Mouse (Mus musculus): ENCODE measurements around the gene Olig2. TPM values are rescaled to one million over a fixed set of nuclear protein-coding genes. Genes with fewer than 3 reads are reported as not detected.

Gene Olig2
- polyA plus RNA-seq, 1 experiment from 2014 or later: not detected

GRCm38 (mm10) chr16:91258956-91259355, 33.7 kb downstream of the Olig2 start:
- ATAC-seq (ENCODE audit: low read depth) (no peak), DNase-seq (no peak)
- H3K27me3 ChIP-seq: peaks cover 81% of the 10 kb centered on the region

GRCm38 (mm10) chr16:91260861-91261260, 35.6 kb downstream of the Olig2 start:
- H3K4me3 ChIP-seq (replicated peaks): no peak overlapping the region
- H3K36me3 ChIP-seq: no peaks in the 10 kb centered on the region
- H3K4me1 ChIP-seq (replicated peaks): no peaks in the 10 kb centered on the region
- no peak overlapping the region for H3K9ac ChIP-seq
- H3K27ac ChIP-seq: no peak overlapping the region
- H3K27me3 ChIP-seq: peaks cover 88% of the 10 kb centered on the region
- ATAC-seq (ENCODE audit: low read depth) (no peak), DNase-seq (no peak)
- no peaks in the 10 kb centered on the region for H3K9me3 ChIP-seq (replicated peaks)
- 64% methylated on average over 3 of the region's 3 CpGs for WGBS (ENCODE audit: insufficient replicate concordance)
- no peak overlapping the region for H3K4me2 ChIP-seq

More at GRCm38 (mm10) chr16:91258956-91259355, 33.7 kb downstream of the Olig2 start:
- Histone ChIP-seq H3K36me3 (no peaks in the 10 kb centered on the region), H3K9me3 (replicated peaks) (no peaks in the 10 kb centered on the region), H3K4me3 (replicated peaks) (no peak overlapping the region), H3K4me2 (no peak overlapping the region), H3K9ac (no peak overlapping the region), H3K27ac (no peak overlapping the region), H3K4me1 (replicated peaks) (no peaks in the 10 kb centered on the region)
- 29% methylated on average over 3 of the region's 3 CpGs for WGBS (ENCODE audit: insufficient replicate concordance)

- no peaks in the 10 kb centered on the region for H3K4me1 ChIP-seq (replicated peaks)
- no peak overlapping the region for H3K9ac ChIP-seq
- no peaks in the 10 kb centered on the region for H3K36me3 ChIP-seq
- no peaks in the 10 kb centered on the region for H3K9me3 ChIP-seq (replicated peaks)
- no peak overlapping the region for H3K4me3 ChIP-seq (replicated peaks)
- peaks cover 88% of the 10 kb centered on the region for H3K27me3 ChIP-seq
- DNase-seq (no peak), ATAC-seq (ENCODE audit: low read depth) (no peak)
- no peak overlapping the region for H3K4me2 ChIP-seq
- H3K27ac ChIP-seq: no peak overlapping the region
- WGBS (ENCODE audit: insufficient replicate concordance): 28% methylated on average over 12 of the region's 12 CpGs
Measured at GRCm38 (mm10) chr16:91262467-91263220, 37.4 kb downstream of the Olig2 start.

GRCm38 (mm10) chr16:91265972-91266371, 40.7 kb downstream of the Olig2 start:
- WGBS (ENCODE audit: insufficient replicate concordance): 64% methylated on average over 6 of the region's 6 CpGs
- no peak overlapping the region for H3K9ac ChIP-seq
- no peaks in the 10 kb centered on the region for H3K9me3 ChIP-seq (replicated peaks)
- H3K4me1 ChIP-seq (replicated peaks): peaks cover 14% of the 10 kb centered on the region
- no peak overlapping the region for H3K4me3 ChIP-seq (replicated peaks)
- H3K27me3 ChIP-seq: peaks cover 90% of the 10 kb centered on the region
- ATAC-seq (ENCODE audit: low read depth) (no peak), DNase-seq (no peak)
- no peaks in the 10 kb centered on the region for H3K36me3 ChIP-seq
- H3K4me2 ChIP-seq: no peak overlapping the region
- no peak overlapping the region for H3K27ac ChIP-seq

GRCm38 (mm10) chr16:91268724-91269452, 43.6 kb downstream of the Olig2 start:
- Histone ChIP-seq H3K27ac (no peak overlapping the region), H3K36me3 (no peaks in the 10 kb centered on the region), H3K4me2 (peak overlapping the region; percentile 52), H3K27me3 (peaks cover 91% of the 10 kb centered on the region), H3K4me1 (replicated peaks) (peaks cover 14% of the 10 kb centered on the region), H3K4me3 (replicated peaks) (no peak overlapping the region), H3K9ac (no peak overlapping the region), H3K9me3 (replicated peaks) (no peaks in the 10 kb centered on the region)
- WGBS (ENCODE audit: insufficient replicate concordance): 14% methylated on average over 13 of the region's 13 CpGs
- ATAC-seq (ENCODE audit: low read depth): no peak
- DNase-seq: no peak

GRCm38 (mm10) chr16:91269468-91270211, 44.4 kb downstream of the Olig2 start, which contains the start of gene Olig1:
Gene Olig1 (plus strand): TSS chr16:91269772.
- DNase-seq: peak; percentile 17

GRCm38 (mm10) chr16:91270212-91270971, 45.1 kb downstream of the Olig2 start:
- Histone ChIP-seq H3K4me2 (peak overlapping the region; percentile 52), H3K36me3 (no peaks in the 10 kb centered on the region), H3K27ac (no peak overlapping the region), H3K4me1 (replicated peaks) (peaks cover 14% of the 10 kb centered on the region), H3K4me3 (replicated peaks) (peak overlapping the region; percentile 34), H3K9ac (no peak overlapping the region), H3K27me3 (peaks cover 99% of the 10 kb centered on the region), H3K9me3 (replicated peaks) (no peaks in the 10 kb centered on the region)
- WGBS (ENCODE audit: insufficient replicate concordance): 1% methylated on average over 63 of the region's 63 CpGs
- DNase-seq: no peak
- ATAC-seq (ENCODE audit: low read depth): no peak

More at GRCm38 (mm10) chr16:91269468-91270211, 44.4 kb downstream of the Olig2 start, which contains the start of gene Olig1:
- no peaks in the 10 kb centered on the region for H3K36me3 ChIP-seq
- no peak within 1 kb of the TSS for H3K27ac ChIP-seq
- H3K4me1 ChIP-seq (replicated peaks): peaks cover 14% of the 10 kb centered on the region
- 1% methylated on average over 64 of the region's 64 CpGs for whole genome bisulfite sequencing (ENCODE audit: insufficient replicate concordance)
- H3K9me3 ChIP-seq (replicated peaks): no peaks in the 10 kb centered on the region
- peak within 1 kb of the TSS; percentile 52 for H3K4me2 ChIP-seq
- peaks cover 95% of the 10 kb centered on the region for H3K27me3 ChIP-seq
- peak within 1 kb of the TSS; percentile 34 for H3K4me3 ChIP-seq (replicated peaks)
- no peak within 1 kb of the TSS for H3K9ac ChIP-seq
- peak; percentile 53; the same call in 1 of the 2 replicates for ATAC-seq (ENCODE audit: low read depth)

GRCm38 (mm10) chr16:91270982-91271549, 45.8 kb downstream of the Olig2 start:
- WGBS (ENCODE audit: insufficient replicate concordance): 3% methylated on average over 29 of the region's 29 CpGs
- no peak for DNase-seq
- Histone ChIP-seq H3K36me3 (no peaks in the 10 kb centered on the region), H3K9me3 (replicated peaks) (no peaks in the 10 kb centered on the region), H3K4me3 (replicated peaks) (0 out of 2 replicates have a peak overlapping the region, but pooled peaks have one; percentile 34), H3K4me1 (replicated peaks) (peaks cover 14% of the 10 kb centered on the region), H3K27me3 (peaks cover 97% of the 10 kb centered on the region), H3K4me2 (no peak overlapping the region), H3K9ac (no peak overlapping the region), H3K27ac (no peak overlapping the region)
- ATAC-seq (ENCODE audit: low read depth): no peak

GRCm38 (mm10) chr16:91271634-91272033, 46.4 kb downstream of the Olig2 start:
- no peaks in the 10 kb centered on the region for H3K9me3 ChIP-seq (replicated peaks)
- no peak overlapping the region for H3K27ac ChIP-seq
- peaks cover 14% of the 10 kb centered on the region for H3K4me1 ChIP-seq (replicated peaks)
- DNase-seq: no peak
- no peak overlapping the region for H3K4me3 ChIP-seq (replicated peaks)
- H3K36me3 ChIP-seq: no peaks in the 10 kb centered on the region
- no peak overlapping the region for H3K4me2 ChIP-seq
- no peak overlapping the region for H3K9ac ChIP-seq
- ATAC-seq (ENCODE audit: low read depth): no peak
- 3% methylated on average over 20 of the region's 20 CpGs for WGBS (ENCODE audit: insufficient replicate concordance)
- H3K27me3 ChIP-seq: peaks cover 97% of the 10 kb centered on the region
